Mouse (Mus musculus) lung, postnatal 0 days (tissue): Measurements from ENCODE around the gene Ccdc71l.

Source experiments
- CTCF ChIP-seq: IDR thresholded peaks from 2 replicates; pipeline ENCODE4 v1.5.1; 2016; ENCODE audit warnings: antibody characterized with exemption, mild to moderate bottlenecking
- EP300 ChIP-seq: IDR thresholded peaks from 2 replicates; pipeline ENCODE4 v1.6.1; 2016; ENCODE audit warnings: antibody characterized with exemption, mild to moderate bottlenecking, control low read depth

GRCm38 (mm10) chr12:32351874-32352273 lies 26.6 kb upstream of the Ccdc71l start:
- no peak for TF ChIP-seq CTCF
- no peak for TF ChIP-seq EP300
